Mouse (Mus musculus) kidney, postnatal 0 days (tissue): Measurements from ENCODE around the gene Dnmt1. TPM values are rescaled to one million over a fixed set of nuclear protein-coding genes. Genes with fewer than 3 reads are reported as not detected.

Source experiments
- ATAC-seq: fragments of 200-750 bp; cut with Nextera tagmentation; replicated peaks from 2 replicates; pipeline ENCODE4 v1.8.0; 2017; ENCODE audit warnings: low read depth, moderate number of reproducible peaks, moderate TSS enrichment, moderate library complexity; ENCODE audit not compliant: low FRiP score
- DNase-seq: peaks from one replicate; pipeline ENCODE4 v3.0.0-alpha.2; 2016; ENCODE audit warnings: low spot score
- H3K27ac ChIP-seq: fragments of 300-500 bp; sonication (generic); 2 replicates; pipeline ENCODE4 v1.5.1; 2014; ENCODE audit warnings: mild to moderate bottlenecking
- H3K27me3 ChIP-seq: fragments of 300-500 bp; sonication (generic); 2 replicates; pipeline ENCODE4 v1.6.1; 2014; ENCODE audit warnings: low read length, mixed read lengths; ENCODE audit not compliant: insufficient read depth
- H3K36me3 ChIP-seq: fragments of 300-500 bp; sonication (generic); 2 replicates; pipeline ENCODE4 v1.6.1; 2014; ENCODE audit warnings: low read length, mixed read lengths; ENCODE audit not compliant: insufficient read depth
- H3K4me1 ChIP-seq: fragments of 300-500 bp; sonication (generic); replicated peaks from 2 replicates; pipeline ENCODE4 v1.6.1; 2014; ENCODE audit warnings: antibody characterized with exemption, low read length, mixed read lengths; ENCODE audit not compliant: insufficient read depth
- H3K4me2 ChIP-seq: fragments of 300-500 bp; sonication (generic); 2 replicates; pipeline ENCODE4 v1.6.1; 2014; ENCODE audit warnings: mild to moderate bottlenecking, low read length, moderate library complexity, mixed read lengths
- H3K4me3 ChIP-seq: fragments of 300-500 bp; sonication (generic); replicated peaks from 2 replicates; pipeline ENCODE4 v1.5.1; 2014; ENCODE audit warnings: low read depth, low read length
- H3K9ac ChIP-seq: fragments of 300-500 bp; sonication (generic); 2 replicates; pipeline ENCODE4 v1.6.1; 2014; ENCODE audit warnings: low read depth, low read length
- H3K9me3 ChIP-seq: fragments of 300-500 bp; sonication (generic); replicated peaks from 2 replicates; pipeline ENCODE4 v1.6.1; 2016; ENCODE audit warnings: low read length, inconsistent platforms, mixed read lengths
- CTCF ChIP-seq: IDR thresholded peaks from 2 replicates; pipeline ENCODE4 v1.5.1; 2016; ENCODE audit warnings: antibody characterized with exemption, low read depth, mild to moderate bottlenecking, moderate library complexity
- WGBS: fragments of 180-500 bp; shearing (Covaris S2); extraction: QIAGEN DNeasy Blood & Tissue Kit; methylation state at CpG from one replicate; pipeline ENCODE4 v1.1.7; 2014; 5-methylcytosine and 5-hydroxymethylcytosine counted together
- polyA plus RNA-seq: library from polyadenylated mRNA; unstranded; fragments of >200 nt; fragmentation: Nextera tagmentation; extraction: Ambion mirVana; gene quantifications from 2 replicates; pipeline ENCODE4 v1.2.1, GENCODE M21; 2015

Gene Dnmt1
- polyA plus RNA-seq, 1 experiment from 2014 or later = 34.1 TPM

GRCm38 (mm10) chr9:20879097-20879792, 80.4 kb downstream of the Dnmt1 start, which contains the start of gene Angptl6:
TSS of gene Angptl6 (minus strand) at chr9:20879727.
- Histone ChIP-seq H3K4me1 (no peaks in the 10 kb centered on the region), H3K4me3 (peak within 1 kb of the TSS; percentile 27), H3K4me2 (peak within 1 kb of the TSS; percentile 57), H3K9ac (peak within 1 kb of the TSS; percentile 60), H3K27me3 (no peaks in the 10 kb centered on the region), H3K27ac (peak within 1 kb of the TSS; percentile 78), H3K9me3 (no peaks in the 10 kb centered on the region), H3K36me3 (no peaks in the 10 kb centered on the region)
- DNase-seq (no peak), ATAC-seq (no peak)
- no peak for TF ChIP-seq CTCF
- 88% methylated on average over 13 of the region's 13 CpGs for WGBS

GRCm38 (mm10) chr9:20878710-20879065, 81.0 kb downstream of the Dnmt1 start:
- no peaks in the 10 kb centered on the region for H3K9me3 ChIP-seq
- WGBS = 18% methylated on average over 10 of the region's 10 CpGs
- peak overlapping the region; percentile 27 for H3K4me3 ChIP-seq
- no peaks in the 10 kb centered on the region for H3K4me1 ChIP-seq
- no peak for TF ChIP-seq CTCF
- peak overlapping the region; percentile 78 for H3K27ac ChIP-seq
- DNase-seq (no peak), ATAC-seq (no peak)
- H3K36me3 ChIP-seq = no peaks in the 10 kb centered on the region
- H3K27me3 ChIP-seq = no peaks in the 10 kb centered on the region
- H3K9ac ChIP-seq = peak overlapping the region; percentile 60
- peak overlapping the region; percentile 57 for H3K4me2 ChIP-seq

- H3K36me3 ChIP-seq = peaks cover 4% of the 10 kb centered on the region; the same call in 1 of the 2 replicates
- no peaks in the 10 kb centered on the region for H3K4me1 ChIP-seq
- H3K4me2 ChIP-seq = peak overlapping the region; percentile 57
- H3K9me3 ChIP-seq = no peaks in the 10 kb centered on the region
- ATAC-seq (peak; percentile 97), DNase-seq (peak; percentile 99)
- H3K27ac ChIP-seq = peak overlapping the region; percentile 78
- H3K27me3 ChIP-seq = no peaks in the 10 kb centered on the region
- H3K4me3 ChIP-seq = peak overlapping the region; percentile 27
- peak overlapping the region; percentile 60 for H3K9ac ChIP-seq
- peak; percentile 84 for TF ChIP-seq CTCF
- under 1% methylated on average over 69 of the region's 69 CpGs for WGBS
Measured at GRCm38 (mm10) chr9:20878041-20878709, 81.5 kb downstream of the Dnmt1 start.

GRCm38 (mm10) chr9:20877118-20878040, 82.3 kb downstream of the Dnmt1 start:
- no peaks in the 10 kb centered on the region for H3K9me3 ChIP-seq
- peak overlapping the region; percentile 57 for H3K4me2 ChIP-seq
- DNase-seq (no peak), ATAC-seq (no peak)
- no peak for TF ChIP-seq CTCF
- H3K27me3 ChIP-seq = no peaks in the 10 kb centered on the region
- peak overlapping the region; percentile 40; the same call in 1 of the 2 replicates for H3K9ac ChIP-seq
- H3K4me3 ChIP-seq = peak overlapping the region; percentile 23
- H3K4me1 ChIP-seq = no peaks in the 10 kb centered on the region
- WGBS = 34% methylated on average over 14 of the region's 14 CpGs
- no peak overlapping the region; the same call in 1 of the 2 replicates for H3K27ac ChIP-seq
- H3K36me3 ChIP-seq = peaks cover 10% of the 10 kb centered on the region; the same call in 1 of the 2 replicates

- no peak overlapping the region for H3K9ac ChIP-seq
Measured at GRCm38 (mm10) chr9:20876318-20877117, 83.2 kb downstream of the Dnmt1 start.

More at GRCm38 (mm10) chr9:20876318-20877117, 83.2 kb downstream of the Dnmt1 start:
- H3K36me3 ChIP-seq = peaks cover 12% of the 10 kb centered on the region; the same call in 1 of the 2 replicates
- TF ChIP-seq CTCF = no peak
- DNase-seq = no peak
- no peak overlapping the region for H3K4me2 ChIP-seq
- H3K27ac ChIP-seq = no peak overlapping the region
- WGBS = 62% methylated on average over 8 of the region's 9 CpGs
- H3K4me1 ChIP-seq = no peaks in the 10 kb centered on the region
- no peaks in the 10 kb centered on the region for H3K9me3 ChIP-seq
- ATAC-seq = no peak
- no peaks in the 10 kb centered on the region for H3K27me3 ChIP-seq
- no peak overlapping the region for H3K4me3 ChIP-seq
